Mouse (Mus musculus) ES-Bruce4 (cell line): ENCODE data around the gene Pias1.

Experiments used
- CTCF ChIP-seq: IDR thresholded peaks from one replicate; pipeline ENCODE4 v1.8.1; 2011; ENCODE audit warnings: low read depth, low read length
- EP300 ChIP-seq: IDR thresholded peaks from 2 replicates; pipeline ENCODE4 v1.6.1; 2011; ENCODE audit warnings: low read depth, low read length; ENCODE audit not compliant: insufficient read depth
- POLR2A ChIP-seq: IDR thresholded peaks from one replicate; pipeline ENCODE4 v1.8.1; 2011; ENCODE audit warnings: low read length; ENCODE audit not compliant: insufficient read depth

GRCm38 (mm10) chr9:62835705-62836446 lies 151.8 kb downstream of the Pias1 start:
- TF ChIP-seq CTCF, result no peak
- no peak for TF ChIP-seq POLR2A
- TF ChIP-seq EP300, result no peak
